Comparison of ENCODE assay signal across 8 mouse cellular contexts in the genomic region with DNA sequence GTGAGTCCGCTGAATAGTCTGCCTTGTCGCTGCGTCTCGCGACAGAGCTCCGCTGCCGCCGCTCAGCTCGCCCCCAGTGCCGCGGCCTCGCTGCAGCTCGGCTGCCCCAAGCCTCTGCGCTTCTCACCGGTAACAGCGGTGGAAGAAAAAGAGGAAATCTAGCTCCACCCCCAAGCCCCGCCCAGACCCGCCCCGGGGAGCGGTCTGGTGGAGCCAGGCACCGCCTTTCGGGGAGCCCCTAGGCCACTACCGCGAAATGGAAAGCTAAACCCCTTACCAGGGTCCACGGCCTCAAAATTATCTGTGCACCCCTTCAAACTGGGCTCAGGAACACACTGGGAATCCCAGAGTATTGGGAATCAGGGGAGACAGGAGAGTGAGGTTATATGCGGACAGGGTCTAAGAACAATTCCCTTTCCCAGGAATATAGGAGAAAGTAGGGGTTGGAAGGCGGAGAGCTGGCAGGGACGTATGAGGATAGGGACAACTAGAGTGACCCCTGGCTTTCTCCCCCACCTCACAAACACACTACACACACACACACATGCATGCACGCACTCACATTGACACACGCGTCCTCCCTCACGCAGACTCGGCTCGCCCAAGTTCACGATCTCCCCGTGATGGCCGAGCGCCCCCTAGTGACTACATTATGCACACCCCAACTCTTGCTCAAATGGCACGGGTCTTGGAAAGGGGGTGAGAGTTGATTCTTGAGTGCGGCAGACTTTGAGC. TPM values are rescaled to one million over a fixed set of nuclear protein-coding genes. Genes with fewer than 3 reads are reported as not detected.
DNase-seq lines count a peak whose midpoint lies in the region; ATAC-seq and TF ChIP-seq lines count a peak whose summit lies in the region.

A gene (minus strand): TSS at position 113 of the 735 bp plus-strand sequence.

- ATAC-seq in frontal cortex, adult (ENCODE audit: low TSS enrichment) = peak; percentile 73
- ATAC-seq in lung, postnatal 0 days = peak; percentile 79

- peak within 1 kb of the TSS; percentile 83 for H3K4me3 ChIP-seq in hindbrain, embryonic 10.5 days
- H3K4me3 ChIP-seq in lung, postnatal 0 days (ENCODE audit: low read depth, low read length) = peak within 1 kb of the TSS; percentile 91

- peak within 1 kb of the TSS; percentile 84 for H3K9ac ChIP-seq in lung, postnatal 0 days (replicated peaks; ENCODE audit: low read depth)

- H3K27me3 ChIP-seq in hindbrain, embryonic 10.5 days (ENCODE audit: insufficient read depth, poor library complexity, severe bottlenecking) = peaks cover 15% of the 10 kb centered on the region
- H3K27me3 ChIP-seq in lung, postnatal 0 days (replicated peaks; ENCODE audit: insufficient read depth, low read length) = no peaks in the 10 kb centered on the region

- H3K4me2 ChIP-seq in lung, postnatal 0 days (replicated peaks; ENCODE audit: low read depth, low read length) = peak within 1 kb of the TSS; percentile 79

- 0 out of 2 replicates have a peak, but pooled peaks have one; percentile 23 for TF ChIP-seq EP300 in lung, postnatal 0 days (IDR thresholded peaks at IDR 0.05)

- DNase-seq in MEL-GATA-1-ER (ENCODE audit: extremely low read depth, low read depth) = peak; percentile 69
- DNase-seq in cerebellum, adult 8-10 months = peak; percentile 92
- peak; percentile 92 for DNase-seq in hindbrain, embryonic 10.5 days (ENCODE audit: low spot score)
- DNase-seq in layer of hippocampus, adult 9-11 months = peak; percentile 83
- DNase-seq in lung, postnatal 0 days (ENCODE audit: low spot score) = peak; percentile 94
- peak; percentile 92 for DNase-seq in ovary, postnatal 14 days (ENCODE audit: low spot score)
- peak; percentile 96 for DNase-seq in thymus, postnatal 14 days

- H3K4me1 ChIP-seq in hindbrain, embryonic 10.5 days (replicated peaks) = peaks cover 59% of the 10 kb centered on the region
- peaks cover 17% of the 10 kb centered on the region for H3K4me1 ChIP-seq in lung, postnatal 0 days (ENCODE audit: insufficient read depth, low read depth, low read length)

- peaks cover 14% of the 10 kb centered on the region; the same call in 1 of the 2 replicates for H3K36me3 ChIP-seq in hindbrain, embryonic 10.5 days
- no peaks in the 10 kb centered on the region for H3K36me3 ChIP-seq in lung, postnatal 0 days (ENCODE audit: insufficient read depth, low read length)

- under 1% methylated on average over 40 of the region's 40 CpGs for WGBS in hindbrain, embryonic 10.5 days
- WGBS in lung, postnatal 0 days = under 1% methylated on average over 39 of the region's 40 CpGs

- peak; percentile 99 for TF ChIP-seq CTCF in lung, postnatal 0 days (IDR thresholded peaks at IDR 0.05)

- H3K27ac ChIP-seq in hindbrain, embryonic 10.5 days = peak within 1 kb of the TSS; percentile 97
- peak within 1 kb of the TSS; percentile 97 for H3K27ac ChIP-seq in lung, postnatal 0 days (ENCODE audit: low read length)

- H3K9me3 ChIP-seq in hindbrain, embryonic 10.5 days = no peaks in the 10 kb centered on the region
- H3K9me3 ChIP-seq in lung, postnatal 0 days (ENCODE audit: low read length) = no peaks in the 10 kb centered on the region

RNA-seq across cellular contexts. Expression of the gene that starts here (rescaled TPM):
- 2.0 TPM in 2 replicates for polyA plus RNA-seq in hindbrain, embryonic 10.5 days (2016; fragmentation: Nextera tagmentation; extraction: Ambion mirVana)
- 21.4 and 31.9 TPM in 2 replicates for polyA plus RNA-seq in lung, postnatal 0 days (2015; fragmentation: Nextera tagmentation; extraction: Ambion mirVana)

Comparison
In these comparisons a context has a peak if more than half of its experiments do, and no peak if none do; other contexts are left out.
1. Peak in every context shown above with its lines: DNase-seq, ATAC-seq, H3K4me3 ChIP-seq and H3K27ac ChIP-seq.